Comparison of ENCODE assay signal across 28 mouse cellular contexts in the genomic region with DNA sequence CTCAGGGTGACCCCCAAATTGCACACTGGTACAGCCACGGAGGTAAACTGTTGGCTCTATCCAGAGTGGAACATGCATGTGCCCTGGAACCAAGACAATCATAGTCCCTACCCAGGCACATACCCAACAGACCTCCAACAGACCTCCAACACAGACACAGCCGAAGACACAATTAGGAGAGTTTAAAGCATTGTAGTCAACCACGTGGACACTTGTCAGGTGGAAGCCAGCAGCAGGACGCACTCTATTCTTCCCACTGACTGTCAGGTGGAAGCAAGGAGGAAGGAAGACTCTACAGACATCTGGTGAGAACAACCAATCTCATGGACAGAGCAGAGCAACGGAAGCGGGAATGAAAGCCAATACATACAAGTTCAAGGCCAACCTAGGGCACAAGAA. TPM values are rescaled to one million over a fixed set of nuclear protein-coding genes. Genes with fewer than 3 reads are reported as not detected.
DNase-seq lines count a peak whose midpoint lies in the region; ATAC-seq and TF ChIP-seq lines count a peak whose summit lies in the region.
"Had no signal": no experiment of that assay in that cellular context is flagged by ENCODE, and none has a peak within 500 bp of the region (broad histone marks: within the 10 kb centered on the region; RNA-seq: fewer than 3 reads in every experiment).

No protein-coding gene starts in this region.

- H3K79me2 ChIP-seq in CH12.LX (replicated peaks; ENCODE audit: control insufficient read depth, extremely low read depth, insufficient read depth, poor library complexity, severe bottlenecking): peaks cover 36% of the 10 kb centered on the region
- peaks cover 84% of the 10 kb centered on the region for H3K79me2 ChIP-seq in macrophage (ENCODE audit: inconsistent target)

- H3K4me2 ChIP-seq in liver, postnatal 0 days (ENCODE audit: low read depth, low read length): no peak overlapping the region
- no peak overlapping the region for H3K4me2 ChIP-seq in liver, embryonic 11.5 days
- H3K4me2 ChIP-seq in CH12.LX (ENCODE audit: insufficient read depth, low read depth, poor library complexity, severe bottlenecking): peak overlapping the region; percentile 64
- H3K4me2 ChIP-seq: embryonic facial prominence, embryonic 13.5 days; heart, embryonic 12.5 days; hindbrain, embryonic 13.5 days; kidney, embryonic 15.5 days; limb, embryonic 12.5 days; lung, embryonic 15.5 days; midbrain, embryonic 13.5 days; neural tube, embryonic 13.5 days had no signal

- H3K27me3 ChIP-seq in liver, postnatal 0 days (ENCODE audit: insufficient read depth, low read length): no peaks in the 10 kb centered on the region
- no peaks in the 10 kb centered on the region for H3K27me3 ChIP-seq in liver, embryonic 11.5 days (replicated peaks; ENCODE audit: control insufficient read depth, insufficient read depth, low read length)
- no peaks in the 10 kb centered on the region for H3K27me3 ChIP-seq in CH12.LX (replicated peaks)
- H3K27me3 ChIP-seq: embryonic facial prominence, embryonic 13.5 days; heart, embryonic 12.5 days; hindbrain, embryonic 13.5 days; kidney, embryonic 15.5 days; limb, embryonic 12.5 days; lung, embryonic 15.5 days; midbrain, embryonic 13.5 days; neural tube, embryonic 13.5 days had no signal

- H3K9ac ChIP-seq in liver, postnatal 0 days (replicated peaks): no peak overlapping the region
- H3K9ac ChIP-seq in liver, embryonic 11.5 days (ENCODE audit: low read depth, low read length): no peak overlapping the region
- peak overlapping the region; percentile 36; the same call in 1 of the 2 replicates for H3K9ac ChIP-seq in CH12.LX (ENCODE audit: insufficient read depth, low read depth)
- H3K9ac ChIP-seq: embryonic facial prominence, embryonic 13.5 days; forebrain, postnatal 0 days; heart, embryonic 12.5 days; hindbrain, embryonic 13.5 days; kidney, embryonic 15.5 days; limb, embryonic 12.5 days; liver, embryonic 14.5 days; lung, embryonic 15.5 days; midbrain, embryonic 13.5 days; neural tube, embryonic 13.5 days had no signal

- no peak for ATAC-seq in liver, postnatal 0 days
- no peak for ATAC-seq in liver, embryonic 11.5 days (replicated peaks; ENCODE audit: low FRiP score)
- ATAC-seq: activated CD4-positive, CD25-positive, alpha-beta regulatory T cell, adult 4 months; forebrain, postnatal 0 days; midbrain, embryonic 13.5 days had no signal

- no peak for TF ChIP-seq RAD21 in CH12.LX (IDR thresholded peaks at IDR 0.05; ENCODE audit: low read depth, low read length)

- TF ChIP-seq CTCF in liver, postnatal 0 days (IDR thresholded peaks at IDR 0.05; ENCODE audit: low read depth): no peak
- TF ChIP-seq CTCF in CH12.LX (conservative IDR thresholded peaks at IDR 0.05 in 1 of 2, IDR thresholded peaks at IDR 0.05 in 1 of 2; ENCODE audit: low read depth in 2 of 2, low read length in 2 of 2): no peak
- TF ChIP-seq CTCF in bone marrow, adult 2 months (IDR thresholded peaks at IDR 0.05; ENCODE audit: control insufficient read depth, insufficient read depth, low read length): no peak

- H3K4me3 ChIP-seq in liver, postnatal 0 days (ENCODE audit: low read depth, low read length): no peak overlapping the region
- H3K4me3 ChIP-seq in liver, embryonic 11.5 days (ENCODE audit: low read depth, low read length): no peak overlapping the region
- H3K4me3 ChIP-seq in CH12.LX (replicated peaks in 1 of 3; ENCODE audit: low read depth in 2 of 3, low read length in 2 of 3, poor library complexity in 1 of 3) (no peak overlapping the region), macrophage (ENCODE audit: inconsistent target) (no peak overlapping the region)
- H3K4me3 ChIP-seq in bone marrow, adult 2 months (replicated peaks; ENCODE audit: control insufficient read depth, low read depth, low read length): no peak overlapping the region
- H3K4me3 ChIP-seq: embryonic facial prominence, embryonic 13.5 days; forebrain, embryonic 10.5 days; heart, adult 2 months; heart, embryonic 12.5 days; hindbrain, embryonic 13.5 days; kidney, embryonic 15.5 days; left cerebral cortex, adult 2 months; limb, embryonic 12.5 days; lung, embryonic 15.5 days; midbrain, embryonic 13.5 days; neural tube, embryonic 13.5 days had no signal

- whole genome bisulfite sequencing in liver, postnatal 0 days (ENCODE audit: insufficient replicate concordance): 51% methylated on average over 6 of the region's 6 CpGs
- 76% methylated on average over 6 of the region's 6 CpGs for WGBS in liver, embryonic 11.5 days
- 39% methylated on average over 6 of the region's 6 CpGs for WGBS in bone marrow, adult 2 months
- WGBS in macrophage (ENCODE audit: missing documents): 59% methylated on average over 6 of the region's 6 CpGs

- TF ChIP-seq POLR2A in CH12.LX (IDR thresholded peaks at IDR 0.05; ENCODE audit: low read depth, low read length): no peak
- TF ChIP-seq POLR2A in bone marrow, adult 2 months (IDR thresholded peaks at IDR 0.05; ENCODE audit: borderline replicate concordance, control insufficient read depth, low read depth, low read length): no peak

- H3K4me1 ChIP-seq in liver, postnatal 0 days (ENCODE audit: insufficient read depth): peaks cover 11% of the 10 kb centered on the region
- H3K4me1 ChIP-seq in liver, embryonic 11.5 days (replicated peaks; ENCODE audit: control insufficient read depth, insufficient read depth, low read length): peaks cover 18% of the 10 kb centered on the region
- H3K4me1 ChIP-seq in CH12.LX (ENCODE audit: control insufficient read depth in 1 of 2, insufficient read depth in 2 of 2): peaks cover 16 to 87% of the 10 kb centered on the region in 2 experiments
- H3K4me1 ChIP-seq in bone marrow, adult 2 months (ENCODE audit: control insufficient read depth, insufficient read depth, low read length): peaks cover 9% of the 10 kb centered on the region
- H3K4me1 ChIP-seq: forebrain, embryonic 10.5 days; hindbrain, embryonic 13.5 days; lung, embryonic 15.5 days; midbrain, embryonic 13.5 days; neural tube, embryonic 13.5 days had no signal

- no peaks in the 10 kb centered on the region for H3K9me3 ChIP-seq in liver, postnatal 0 days (ENCODE audit: low read length)
- H3K9me3 ChIP-seq in liver, embryonic 11.5 days (ENCODE audit: control insufficient read depth, low read length): no peaks in the 10 kb centered on the region
- peaks cover 4% of the 10 kb centered on the region for H3K9me3 ChIP-seq in CH12.LX (replicated peaks; ENCODE audit: low read length)
- H3K9me3 ChIP-seq: embryonic facial prominence, embryonic 13.5 days; forebrain, embryonic 10.5 days; heart, embryonic 12.5 days; hindbrain, embryonic 13.5 days; kidney, embryonic 15.5 days; limb, embryonic 12.5 days; lung, embryonic 15.5 days; midbrain, embryonic 13.5 days; neural tube, embryonic 13.5 days had no signal

- TF ChIP-seq EP300 in liver, postnatal 0 days (IDR thresholded peaks at IDR 0.05; ENCODE audit: low read depth): no peak
- TF ChIP-seq EP300 in CH12.LX (IDR thresholded peaks at IDR 0.05; ENCODE audit: low read length): no peak

- dilution Hi-C loops in CH12.LX (cut with MboI; ENCODE audit: extremely low pct_ligation_motif_present, extremely low pct_unique_long_range_greater_than_20kb, low sequenced_read_pairs): no loop called here

- in situ Hi-C loops in CH12.LX (cut with MboI; ENCODE audit: low pct_ligation_motif_present, low pct_unique_long_range_greater_than_20kb, low sequenced_read_pairs): no loop called here

- H3K36me3 ChIP-seq in liver, postnatal 0 days (replicated peaks; ENCODE audit: insufficient read depth, low read length): no peaks in the 10 kb centered on the region
- H3K36me3 ChIP-seq in liver, embryonic 11.5 days (ENCODE audit: control insufficient read depth, insufficient read depth, low read length): no peaks in the 10 kb centered on the region
- peaks cover 55 to 72% of the 10 kb centered on the region in 2 experiments for H3K36me3 ChIP-seq in CH12.LX (replicated peaks in 1 of 2; ENCODE audit: control insufficient read depth in 1 of 2, insufficient read depth in 1 of 2, low read length in 1 of 2)
- peaks cover 44% of the 10 kb centered on the region for H3K36me3 ChIP-seq in macrophage (ENCODE audit: inconsistent target)
- H3K36me3 ChIP-seq: embryonic facial prominence, embryonic 13.5 days; forebrain, embryonic 10.5 days; heart, embryonic 12.5 days; kidney, embryonic 15.5 days; limb, embryonic 12.5 days; lung, embryonic 15.5 days had no signal

- peak overlapping the region; percentile 72 for H3K27ac ChIP-seq in liver, postnatal 0 days (ENCODE audit: low read depth)
- no peak overlapping the region for H3K27ac ChIP-seq in liver, embryonic 11.5 days (ENCODE audit: low read depth, low read length)
- peak overlapping the region; percentile 91 for H3K27ac ChIP-seq in CH12.LX (ENCODE audit: insufficient read depth, low read depth)
- peak overlapping the region; percentile 53 for H3K27ac ChIP-seq in bone marrow, adult 2 months (ENCODE audit: control insufficient read depth, insufficient read depth, low read depth, low read length, poor library complexity)
- peak overlapping the region; percentile 5 for H3K27ac ChIP-seq in macrophage
- H3K27ac ChIP-seq: embryonic facial prominence, embryonic 13.5 days; forebrain, embryonic 10.5 days; heart, adult 2 months; hindbrain, embryonic 13.5 days; kidney, embryonic 15.5 days; left cerebral cortex, adult 2 months; limb, embryonic 12.5 days; liver, embryonic 14.5 days; lung, embryonic 15.5 days; midbrain, embryonic 13.5 days; neural tube, embryonic 13.5 days had no signal

- no peak for DNase-seq in liver, postnatal 0 days
- DNase-seq in liver, embryonic 11.5 days (ENCODE audit: low spot score): no peak
- no peak for DNase-seq in CH12.LX (ENCODE audit: extremely low read depth)
- DNase-seq in testis, postnatal 14 days (ENCODE audit: low spot score): no peak
- DNase-seq in urinary bladder, postnatal 4 days (ENCODE audit: low spot score in 2 of 2): no peak
- DNase-seq: adrenal gland, adult 8-10 months; cerebellum, adult 11-12 months; cerebellum, adult 9-11 months; embryo, embryonic 11 days; forebrain, postnatal 0 days; heart, adult 2 months; heart, postnatal 4 days; kidney, adult 11 months; kidney, postnatal 25 days had no signal

TF ChIP-seq in CH12.LX, 34 proteins besides CTCF, POLR2A, EP300 and RAD21 (continues in another document):
- TF ChIP-seq MYC (IDR thresholded peaks at IDR 0.05; ENCODE audit: low read depth, low read length) (peak; percentile 69), JUND (conservative IDR thresholded peaks at IDR 0.05; ENCODE audit: low read depth, low read length) (no peak)

RNA-seq across cellular contexts. Expression of a gene that starts 36.7 kb away (rescaled TPM):
- polyA plus RNA-seq in liver, postnatal 0 days (2015; fragmentation: Nextera tagmentation; extraction: Ambion mirVana): 4.9 and 7.8 TPM in 2 replicates
- 12.6 and 12.9 TPM in 2 replicates for polyA plus RNA-seq in liver, embryonic 11.5 days (2014; fragmentation: Nextera tagmentation; extraction: Ambion mirVana)
- total RNA-seq in CH12.LX (2012; rRNA removed): 84.0 and 95.0 TPM in 2 replicates
- 57.0 and 60.3 TPM in 2 replicates for total RNA-seq in CH12.LX (2014; rRNA removed)
- 62.4 and 72.1 TPM in 2 replicates for polyA plus RNA-seq in CH12.LX (2012; ENCODE audit: insufficient read length, low read depth)
- polyA plus RNA-seq in bone marrow, adult 2 months (2011; ENCODE audit: insufficient read depth, insufficient read length, low replicate concordance, missing spikeins): 41.8 and 88.3 TPM in 2 replicates
- 100 to 1,000 TPM in 19 of 26 experiments, 10 to 100 TPM in 7; 26.8 to 293 (median 161) TPM for total RNA-seq in macrophage (2018; cell fraction: chromatin; rRNA removed)
- 100 to 1,000 TPM in 2 of 26 experiments, 10 to 100 TPM in 24; 31.2 to 108 (median 61.4) TPM for total RNA-seq in macrophage (2018; cell fraction: cytosol; rRNA removed)
- total RNA-seq in macrophage (2018; cell fraction: nucleus; rRNA removed): 100 to 1,000 TPM in 18 of 26 experiments, 10 to 100 TPM in 8; 26.6 to 183 (median 124) TPM
- polyA plus RNA-seq in macrophage (2018): 29.6 to 68.1 TPM (median 37.0 TPM) in 3 replicates
